Mouse (Mus musculus) kidney, postnatal 0 days (tissue): ENCODE data around the gene Rpl19. TPM values are rescaled to one million over a fixed set of nuclear protein-coding genes. Genes with fewer than 3 reads are reported as not detected.
A peak's percentile ranks its signal among the peaks of the same experiment; 100 is the strongest.

ENCODE experiments used
- ATAC-seq: fragments of 200-750 bp; cut with Nextera tagmentation; replicated peaks from 2 replicates; pipeline ENCODE4 v1.8.0; 2017; ENCODE audit warnings: low read depth, moderate number of reproducible peaks, moderate TSS enrichment, moderate library complexity; ENCODE audit not compliant: low FRiP score
- DNase-seq: peaks from one replicate; pipeline ENCODE4 v3.0.0-alpha.2; 2016; ENCODE audit warnings: low spot score
- H3K27ac ChIP-seq: fragments of 300-500 bp; sonication (generic); 2 replicates; pipeline ENCODE4 v1.5.1; 2014; ENCODE audit warnings: mild to moderate bottlenecking
- H3K27me3 ChIP-seq: fragments of 300-500 bp; sonication (generic); 2 replicates; pipeline ENCODE4 v1.6.1; 2014; ENCODE audit warnings: low read length, mixed read lengths; ENCODE audit not compliant: insufficient read depth
- H3K36me3 ChIP-seq: fragments of 300-500 bp; sonication (generic); 2 replicates; pipeline ENCODE4 v1.6.1; 2014; ENCODE audit warnings: low read length, mixed read lengths; ENCODE audit not compliant: insufficient read depth
- H3K4me1 ChIP-seq: fragments of 300-500 bp; sonication (generic); replicated peaks from 2 replicates; pipeline ENCODE4 v1.6.1; 2014; ENCODE audit warnings: antibody characterized with exemption, low read length, mixed read lengths; ENCODE audit not compliant: insufficient read depth
- H3K4me2 ChIP-seq: fragments of 300-500 bp; sonication (generic); 2 replicates; pipeline ENCODE4 v1.6.1; 2014; ENCODE audit warnings: mild to moderate bottlenecking, low read length, moderate library complexity, mixed read lengths
- H3K4me3 ChIP-seq: fragments of 300-500 bp; sonication (generic); replicated peaks from 2 replicates; pipeline ENCODE4 v1.5.1; 2014; ENCODE audit warnings: low read depth, low read length
- H3K9ac ChIP-seq: fragments of 300-500 bp; sonication (generic); 2 replicates; pipeline ENCODE4 v1.6.1; 2014; ENCODE audit warnings: low read depth, low read length
- H3K9me3 ChIP-seq: fragments of 300-500 bp; sonication (generic); replicated peaks from 2 replicates; pipeline ENCODE4 v1.6.1; 2016; ENCODE audit warnings: low read length, inconsistent platforms, mixed read lengths
- CTCF ChIP-seq: IDR thresholded peaks from 2 replicates; pipeline ENCODE4 v1.5.1; 2016; ENCODE audit warnings: antibody characterized with exemption, low read depth, mild to moderate bottlenecking, moderate library complexity
- WGBS: fragments of 180-500 bp; shearing (Covaris S2); extraction: QIAGEN DNeasy Blood & Tissue Kit; methylation state at CpG from one replicate; pipeline ENCODE4 v1.1.7; 2014; 5-methylcytosine and 5-hydroxymethylcytosine counted together
- microRNA-seq: library from miRNA; unstranded; fragments of <30 nt; microRNA quantifications from one replicate; pipeline ENCODE4, GENCODE M21; 2016
- polyA plus RNA-seq: library from polyadenylated mRNA; unstranded; fragments of >200 nt; fragmentation: Nextera tagmentation; extraction: Ambion mirVana; gene quantifications from 2 replicates; pipeline ENCODE4 v1.2.1, GENCODE M21; 2015

Gene Rpl19
- polyA plus RNA-seq, 1 experiment from 2014 or later = 1,182 TPM

GRCm38 (mm10) chr11:98075195-98075808 is 48.8 kb downstream of the Rpl19 start:
- no peak overlapping the region for H3K9ac ChIP-seq
- 13% methylated on average over 13 of the region's 13 CpGs for WGBS
- peak overlapping the region; percentile 34; the same call in 1 of the 2 replicates for H3K4me2 ChIP-seq
- no peak overlapping the region for H3K4me3 ChIP-seq
- no peak overlapping the region for H3K27ac ChIP-seq
- no peaks in the 10 kb centered on the region for H3K36me3 ChIP-seq
- ATAC-seq = 0 out of 2 replicates have a peak, but pooled peaks have one; percentile 54
- no peaks in the 10 kb centered on the region for H3K27me3 ChIP-seq
- H3K9me3 ChIP-seq = no peaks in the 10 kb centered on the region
- no peaks in the 10 kb centered on the region for H3K4me1 ChIP-seq
- peak; percentile 92 for TF ChIP-seq CTCF
- peak; percentile 89 for DNase-seq

- no peak overlapping the region for H3K4me3 ChIP-seq
- no peak for DNase-seq
- H3K36me3 ChIP-seq = no peaks in the 10 kb centered on the region
- no peaks in the 10 kb centered on the region for H3K27me3 ChIP-seq
- no peak for TF ChIP-seq CTCF
- WGBS = 84% methylated on average over 8 of the region's 8 CpGs
- no peak overlapping the region for H3K27ac ChIP-seq
- H3K9me3 ChIP-seq = no peaks in the 10 kb centered on the region
- no peak overlapping the region for H3K4me2 ChIP-seq
- no peak overlapping the region for H3K9ac ChIP-seq
- ATAC-seq = no peak
- H3K4me1 ChIP-seq = no peaks in the 10 kb centered on the region
Measured at GRCm38 (mm10) chr11:98077086-98077485, 50.6 kb downstream of the Rpl19 start.

Small RNA genes lying within 50 kb of the gene (microRNA-seq; reads per million reads assigned to microRNA genes)
- gene Gm27597 = not detected

Other genes with a start within 250 kb of the Rpl19 start
- gene Rpl23, start 244.3 kb upstream of the Rpl19 start, polyA plus RNA-seq = 716 and 863 TPM in 2 replicates
- gene Lasp1, start 227.7 kb upstream of the Rpl19 start, polyA plus RNA-seq = 87.7 and 96.4 TPM in 2 replicates
- gene B230217C12Rik, start 185.9 kb upstream of the Rpl19 start, polyA plus RNA-seq = 5.1 and 5.6 TPM in 2 replicates
- 0.61 and 0.95 TPM in 2 replicates for gene Fbxo47, start 142.6 kb upstream of the Rpl19 start, polyA plus RNA-seq
- 1.8 and 2.1 TPM in 2 replicates for gene Plxdc1, start 40.3 kb upstream of the Rpl19 start, polyA plus RNA-seq
- gene Arl5c, start 30.5 kb upstream of the Rpl19 start, polyA plus RNA-seq = 2.0 and 3.1 TPM in 2 replicates
- gene Cacnb1, start 3.7 kb upstream of the Rpl19 start, polyA plus RNA-seq = 8.8 and 9.0 TPM in 2 replicates
- gene Stac2, start 26.8 kb downstream of the Rpl19 start, polyA plus RNA-seq = 1.6 and 2.0 TPM in 2 replicates
- gene Fbxl20, start 123.7 kb downstream of the Rpl19 start, polyA plus RNA-seq = 15.5 and 16.5 TPM in 2 replicates
- gene Med1, start 166.6 kb downstream of the Rpl19 start, polyA plus RNA-seq = 47.0 and 54.7 TPM in 2 replicates
- gene Cdk12, start 176.3 kb downstream of the Rpl19 start, polyA plus RNA-seq = 6.1 and 6.4 TPM in 2 replicates